Mouse (Mus musculus) 416B (cell line): ENCODE measurements around the gene Lrrc23.

Source experiments
- DNase-seq: peaks from one replicate; pipeline ENCODE4 v3.0.0; 2011; ENCODE audit warnings: low read depth

Gene Lrrc23

DNA sequence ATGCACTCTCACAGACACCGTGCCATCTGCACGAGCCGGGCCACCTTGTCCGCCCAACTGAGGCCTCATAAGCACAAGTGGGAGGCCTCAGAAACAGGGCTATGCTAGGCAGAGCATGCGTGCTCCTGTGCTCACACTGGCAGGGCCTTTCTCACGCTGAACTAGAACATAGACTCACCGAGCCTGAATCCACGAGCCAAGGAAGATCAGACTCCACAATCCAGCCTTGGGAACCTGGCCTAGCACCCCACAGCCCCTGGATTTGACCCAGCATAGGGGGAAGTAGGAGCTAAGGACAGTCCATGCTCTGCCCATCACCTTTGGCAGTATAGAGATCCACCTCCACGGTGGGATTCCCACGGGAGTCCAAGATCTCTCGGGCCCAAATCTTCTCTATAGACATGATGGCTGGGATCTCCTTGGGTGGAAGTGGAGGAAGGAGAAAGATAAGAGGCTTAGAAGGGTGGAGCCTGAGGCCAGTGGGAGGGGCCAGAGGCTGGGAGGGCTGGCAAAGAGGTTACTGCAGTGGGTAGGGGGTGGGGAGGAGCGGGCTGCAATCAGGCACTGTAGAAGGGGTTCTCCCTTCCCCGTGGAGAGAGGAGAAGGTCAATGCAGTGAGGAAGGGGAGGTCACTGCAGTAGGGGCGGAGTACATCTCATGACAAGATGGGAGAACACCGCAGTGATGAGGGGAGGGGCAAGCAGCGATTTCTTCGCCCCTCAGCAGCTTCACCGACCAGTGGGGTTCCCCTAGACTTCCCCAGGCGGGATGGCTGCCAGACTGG lies 11.4 kb downstream of the Lrrc23 start:
- no peak for DNase-seq

DNA sequence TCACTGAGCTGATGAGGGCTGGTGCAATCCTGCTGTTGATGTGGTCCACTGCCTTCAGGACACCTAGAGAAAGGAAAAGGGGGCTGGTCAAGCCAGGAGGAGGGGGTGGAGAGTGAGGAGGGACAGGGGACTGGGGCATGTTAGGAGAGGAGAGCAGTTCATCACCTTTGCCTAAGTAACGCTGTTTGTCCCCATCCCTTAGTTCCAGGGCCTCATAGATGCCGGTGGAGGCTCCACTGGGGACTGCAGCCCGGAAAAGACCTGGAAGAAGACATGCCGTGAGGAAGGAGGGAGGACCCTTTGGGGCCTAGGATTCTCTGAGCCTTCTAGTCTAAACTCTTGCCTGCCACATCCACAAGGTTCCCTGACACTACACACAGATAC lies 12.0 kb downstream of the Lrrc23 start:
- no peak for DNase-seq

DNA sequence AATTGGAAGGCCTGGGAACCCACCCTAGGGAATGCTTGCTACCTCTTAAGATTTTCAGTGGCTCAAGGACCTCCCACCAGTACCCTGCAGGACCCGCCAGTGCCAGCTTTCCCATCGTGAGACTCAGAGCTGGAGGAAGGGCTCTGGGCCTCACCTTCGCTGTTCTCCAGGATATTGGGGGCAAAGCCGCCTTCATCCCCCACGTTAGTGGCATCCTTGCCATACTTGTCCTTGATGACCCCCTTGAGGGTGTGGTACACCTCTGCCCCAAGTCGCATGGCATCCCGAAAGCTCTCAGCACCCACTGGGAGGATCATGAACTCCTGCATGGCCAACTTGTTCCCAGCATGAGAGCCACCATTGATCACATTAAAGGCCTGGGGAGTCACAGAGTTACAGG lies 13.6 kb downstream of the Lrrc23 start:
- DNase-seq, result no peak

DNA sequence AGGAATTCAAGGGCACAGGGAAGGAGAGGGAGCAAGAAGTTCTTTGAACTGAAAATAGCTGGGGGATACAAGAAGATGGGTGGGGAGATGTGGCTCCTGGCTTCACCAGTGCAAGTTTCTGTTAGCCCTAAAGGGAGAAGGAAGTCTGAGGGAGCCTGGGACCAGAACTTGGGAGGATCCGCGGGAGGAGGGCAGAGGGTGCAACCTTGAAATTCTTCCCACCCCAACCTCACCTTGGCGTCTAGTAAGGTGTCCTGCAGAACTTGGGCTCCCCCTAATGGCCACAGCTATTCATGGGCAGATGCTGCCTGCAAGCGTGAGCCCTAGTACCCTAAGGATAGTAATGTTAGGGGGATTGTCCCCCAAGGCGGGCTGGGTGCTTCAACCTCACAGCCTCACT lies 20.3 kb downstream of the Lrrc23 start:
- DNase-seq, result peak; percentile 97

DNA sequence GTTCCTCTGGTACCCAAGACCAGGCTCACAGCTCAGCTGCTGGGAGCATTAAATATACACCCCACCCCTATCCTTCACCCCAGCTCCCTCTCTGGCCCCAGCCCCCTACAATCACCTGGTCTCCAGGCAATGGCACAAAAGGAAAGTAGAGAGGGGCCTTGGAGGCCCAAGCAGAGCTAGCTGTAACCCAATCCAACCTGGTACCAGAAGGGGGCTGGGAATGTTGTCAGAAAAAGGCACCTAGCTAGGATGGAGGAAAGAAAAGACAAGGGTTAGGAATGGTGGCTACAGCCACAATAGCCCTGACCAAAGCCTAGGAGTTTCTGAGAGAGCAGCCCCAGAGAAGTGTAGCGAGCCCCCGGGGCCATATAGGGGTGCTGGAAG lies 20.7 kb downstream of the Lrrc23 start:
- no peak for DNase-seq

DNA sequence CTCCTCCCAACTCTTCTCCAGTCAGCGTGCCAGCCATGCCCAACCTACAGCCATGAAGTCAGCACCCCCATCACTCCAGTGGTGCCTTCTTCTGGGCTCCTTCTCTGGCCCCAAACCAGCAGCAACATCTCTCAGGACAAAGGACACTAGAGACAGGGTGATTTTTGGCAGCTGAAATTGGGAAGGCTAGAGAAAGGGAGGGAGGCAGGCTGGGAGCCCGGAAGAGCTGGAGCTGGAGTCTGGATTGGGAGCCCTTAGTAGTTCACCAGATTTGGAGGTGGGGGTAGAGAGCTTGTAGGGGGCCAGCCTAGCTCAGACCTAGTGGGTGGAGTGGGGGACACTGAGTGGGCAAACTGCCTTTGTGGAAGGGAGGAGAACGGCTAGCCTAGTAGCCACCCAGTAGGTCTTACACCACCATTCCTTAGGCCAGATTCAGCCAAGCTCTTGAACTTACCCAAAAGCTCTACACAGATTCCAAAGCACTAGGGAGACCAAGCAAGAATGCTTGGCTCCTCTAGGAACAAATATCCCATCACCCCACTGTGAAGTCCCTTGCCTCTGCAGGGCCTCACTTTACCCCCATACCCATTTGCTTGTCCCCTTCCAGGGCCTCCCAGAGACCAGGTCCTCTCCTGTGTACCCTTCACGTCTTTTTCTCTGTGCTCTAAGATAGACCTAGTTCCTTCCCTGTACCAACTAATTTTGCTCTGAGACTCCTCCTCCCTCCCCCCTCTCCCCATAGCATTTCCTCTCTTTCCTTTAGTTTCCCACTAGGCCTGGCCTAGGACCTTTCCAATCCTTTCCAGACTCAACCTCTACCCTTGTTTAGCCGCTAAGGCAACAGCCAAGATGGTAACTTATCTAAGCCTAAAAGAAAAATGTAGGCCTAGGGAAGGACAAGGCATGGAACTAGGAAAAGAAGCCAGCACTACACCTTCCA lies 21.3 kb downstream of the Lrrc23 start:
- peak; percentile 56 for DNase-seq

DNA sequence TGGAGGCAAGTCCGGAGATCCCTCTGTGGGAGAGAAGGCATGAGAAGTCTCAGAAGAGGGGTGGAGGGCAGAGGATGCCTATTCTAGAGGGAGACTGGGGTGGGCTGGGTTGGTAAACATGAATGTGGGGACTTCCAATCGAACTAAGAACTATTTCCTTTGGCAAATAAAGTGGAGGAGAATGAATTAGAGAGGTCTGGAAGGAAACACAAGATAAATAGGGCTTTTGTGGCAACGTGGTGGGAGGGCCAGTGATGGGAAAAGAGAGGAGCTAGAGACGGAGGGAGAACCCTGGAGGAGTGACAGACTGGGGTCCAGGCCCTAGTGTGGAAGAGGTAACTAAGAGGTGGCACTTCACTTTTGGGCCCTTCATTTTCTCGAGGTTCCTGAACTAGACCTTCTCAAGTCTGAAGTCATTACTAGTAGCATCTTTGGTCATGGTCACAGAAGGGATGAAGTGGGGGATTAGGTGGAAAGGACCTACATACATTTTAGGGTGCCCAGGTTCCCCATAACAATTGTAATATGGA lies 22.1 kb downstream of the Lrrc23 start:
- peak; percentile 36 for DNase-seq

DNA sequence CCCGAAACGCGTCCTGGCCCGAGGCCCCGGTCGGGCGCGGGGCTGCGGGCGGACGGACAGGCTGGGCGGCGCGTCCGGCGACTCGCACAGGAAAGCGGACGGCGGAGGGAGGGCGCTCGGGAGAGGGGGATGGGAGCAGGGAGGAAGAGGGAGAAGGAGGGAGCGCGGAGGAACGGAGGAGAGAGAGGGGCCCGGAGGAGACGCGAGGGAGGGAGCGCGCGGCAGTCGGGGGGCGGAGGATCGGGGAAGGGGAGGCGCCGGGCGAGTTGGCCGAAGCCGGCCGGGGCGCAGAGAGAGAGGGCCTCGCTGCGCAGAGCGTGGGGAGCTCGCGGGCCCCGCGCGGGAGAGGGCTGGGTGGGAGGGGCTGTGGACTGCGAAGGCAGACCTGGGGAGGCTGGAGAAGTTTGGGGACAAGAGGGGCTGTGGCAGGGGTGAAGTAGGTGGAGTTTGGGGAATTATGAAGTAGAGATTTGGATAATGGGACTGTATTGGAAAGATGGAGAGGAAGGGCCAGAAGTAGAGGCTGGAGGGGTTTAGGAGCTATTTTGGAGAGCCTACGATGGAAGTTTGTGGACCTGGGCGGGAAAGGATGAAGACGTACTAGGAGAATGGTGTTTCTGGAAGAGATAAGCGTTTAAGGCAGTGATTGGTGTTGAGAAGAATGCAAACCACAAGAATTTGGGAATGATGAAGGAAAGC lies 22.7 kb downstream of the Lrrc23 start:
- DNase-seq, result peak; percentile 72

DNA sequence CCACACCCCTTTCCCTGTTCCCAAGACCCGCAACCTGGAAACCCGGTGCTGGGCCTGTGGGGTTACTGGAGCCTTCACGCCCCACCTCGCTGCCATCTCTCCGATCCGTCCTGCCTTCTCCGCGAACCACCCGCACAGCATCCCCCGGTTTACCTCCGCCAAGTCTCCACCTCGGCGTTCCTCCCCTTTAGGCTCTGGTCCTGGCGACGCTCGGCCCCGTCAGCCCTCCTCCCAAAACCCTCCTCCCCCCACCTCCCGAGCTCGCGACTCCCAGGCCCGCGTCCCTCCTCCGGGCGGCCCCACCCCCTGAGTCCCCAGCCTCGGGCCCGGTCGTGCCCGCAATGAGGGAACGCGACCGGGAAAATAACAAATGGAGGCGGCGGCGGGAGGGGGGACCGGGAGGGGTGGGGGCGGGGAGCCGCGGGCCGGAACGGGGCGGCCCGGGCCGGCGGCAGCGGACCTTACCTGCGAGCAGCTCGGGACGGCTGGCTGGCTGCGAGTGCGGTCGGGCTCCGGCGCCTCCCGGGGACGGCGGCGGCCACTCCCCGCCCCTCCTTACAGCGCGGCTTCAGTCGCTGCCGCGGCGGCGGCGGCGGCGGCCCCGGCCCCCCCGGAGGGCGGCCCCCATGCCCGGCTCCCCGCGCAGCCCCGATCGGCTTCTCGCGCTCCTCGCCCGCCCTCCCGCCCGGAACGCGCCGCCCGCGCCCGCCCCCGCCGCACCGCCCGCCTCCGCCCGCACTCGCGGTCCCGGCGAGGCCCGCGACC lies 23.5 kb downstream of the Lrrc23 start, which contains the start of the genes Gm45234 and Atn1:
Gm45234 (minus strand) TSS at position 191 of the 765 bp plus-strand sequence.
Atn1 (minus strand) TSS at position 694 of the 765 bp plus-strand sequence.
- DNase-seq, result peak; percentile 66

DNA sequence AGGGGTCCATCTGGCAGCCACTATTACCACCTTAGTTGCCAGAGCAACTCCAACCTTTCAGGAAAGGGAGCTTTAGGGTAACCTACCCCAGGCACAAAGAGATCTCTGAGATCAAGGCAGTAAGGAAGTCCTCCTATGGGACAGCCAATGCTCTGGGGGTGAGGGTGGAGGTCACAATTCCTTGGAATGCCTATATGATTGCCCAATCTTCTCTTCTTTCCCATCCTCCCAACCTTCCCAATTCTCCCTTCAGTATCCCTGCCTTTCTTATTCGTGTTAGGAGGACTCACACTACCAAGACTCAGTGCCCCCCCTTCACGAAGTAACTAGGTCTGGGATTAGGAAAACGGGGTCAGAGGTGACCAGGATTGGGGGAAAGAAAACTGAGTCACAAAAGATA lies 24.2 kb downstream of the Lrrc23 start:
- DNase-seq, result no peak

DNA sequence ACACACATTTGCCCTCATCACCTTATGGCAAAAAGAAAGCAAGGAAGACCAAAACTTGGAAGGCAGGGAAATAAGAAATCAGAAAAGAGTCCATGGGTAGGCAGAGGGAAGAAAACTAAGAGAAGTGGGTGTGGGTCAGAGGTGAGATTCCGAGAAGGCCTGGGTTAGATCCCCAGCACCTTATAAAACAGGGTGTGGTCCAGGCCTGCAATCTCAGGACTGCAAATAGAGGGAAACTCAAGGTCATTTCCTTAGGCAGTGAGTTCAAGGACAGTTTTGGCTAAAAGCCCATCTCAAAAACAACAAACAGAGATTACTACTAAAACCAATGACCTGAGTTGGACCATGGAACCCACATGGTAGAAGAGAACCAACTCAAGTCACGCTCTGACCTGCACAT lies 25.7 kb downstream of the Lrrc23 start:
- peak; percentile 21 for DNase-seq

DNA sequence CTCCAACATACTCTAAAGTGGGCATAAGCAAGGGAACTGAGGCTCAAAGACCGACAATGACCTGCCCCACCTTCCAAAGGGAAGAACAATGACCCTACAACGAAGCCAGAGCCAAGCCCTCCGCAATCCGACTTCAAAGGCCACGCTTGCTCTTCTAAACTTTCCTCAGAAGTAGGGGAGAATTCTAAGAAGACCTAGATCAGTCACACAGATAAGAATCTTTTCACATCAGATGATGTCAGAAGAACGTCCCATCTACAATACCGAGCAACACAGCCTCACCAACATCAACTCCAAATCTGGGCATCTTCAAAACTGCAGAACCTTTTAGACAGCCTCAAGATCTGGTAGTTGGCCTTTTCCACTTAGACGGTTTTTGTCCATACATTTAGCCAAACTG lies 29.1 kb downstream of the Lrrc23 start:
- no peak for DNase-seq

DNA sequence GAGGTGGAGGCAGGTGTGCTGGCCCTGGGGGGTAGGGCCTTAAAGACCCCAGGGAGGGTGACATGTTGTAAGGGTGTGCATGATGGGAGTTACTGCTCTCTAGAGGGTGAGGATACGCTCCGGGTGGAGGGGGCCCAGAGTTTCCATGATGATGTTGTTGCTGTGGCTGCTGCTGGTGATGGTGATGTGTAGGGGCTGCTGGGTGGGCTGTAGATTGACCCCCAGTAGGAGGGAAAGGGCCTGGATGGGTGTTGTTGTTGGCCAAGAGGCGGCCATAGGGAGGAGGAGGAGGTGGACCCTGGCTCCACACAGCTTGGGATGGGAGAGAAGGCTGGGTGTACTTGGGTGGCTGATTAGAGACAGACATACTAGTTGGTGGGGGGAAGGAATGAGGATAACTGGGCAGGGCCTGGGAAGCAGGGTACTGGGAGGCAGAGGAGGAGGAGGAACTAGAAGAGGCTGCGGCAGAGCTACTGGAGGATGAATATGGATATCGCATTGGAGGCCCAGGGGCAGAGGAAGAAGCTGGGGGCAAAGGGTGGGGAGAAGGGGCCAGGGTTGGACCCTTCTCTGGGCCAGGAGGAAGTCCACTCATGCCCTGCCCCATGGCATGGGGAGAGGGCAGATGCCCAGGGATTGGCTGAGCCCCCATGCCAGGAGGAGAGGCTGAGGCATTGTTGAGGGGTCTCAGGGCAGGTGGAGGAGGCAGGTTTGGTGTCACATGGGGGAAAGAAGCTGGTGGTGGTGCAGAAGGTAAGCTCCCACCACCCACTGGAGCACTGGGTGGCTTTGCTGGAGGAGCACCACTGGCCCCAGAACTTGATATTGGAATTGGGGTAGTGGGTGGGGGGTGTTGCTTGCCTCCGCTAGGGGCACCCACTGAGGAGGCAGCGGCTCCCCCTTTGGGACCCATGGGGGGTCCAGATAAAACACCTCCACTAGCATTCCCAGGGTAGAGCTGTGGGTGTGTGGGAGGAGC lies 32.6 kb downstream of the Lrrc23 start:
- no peak for DNase-seq

DNA sequence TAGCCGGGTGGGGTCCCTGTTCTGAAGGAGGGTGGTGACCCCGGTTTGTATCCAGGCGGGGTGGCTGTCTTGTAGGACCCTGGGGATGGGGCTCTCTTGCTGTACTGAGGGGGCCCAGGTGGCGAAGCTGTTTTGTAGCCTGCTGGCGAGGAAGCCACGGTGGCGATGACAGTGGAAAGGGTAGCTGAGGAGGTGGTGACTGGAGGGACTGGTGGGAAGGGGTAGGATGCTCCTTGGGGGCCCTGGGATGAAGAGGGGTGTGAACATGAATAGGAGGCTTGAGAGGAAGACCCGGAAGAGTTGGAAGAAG lies 33.3 kb downstream of the Lrrc23 start:
- DNase-seq, result no peak

DNA sequence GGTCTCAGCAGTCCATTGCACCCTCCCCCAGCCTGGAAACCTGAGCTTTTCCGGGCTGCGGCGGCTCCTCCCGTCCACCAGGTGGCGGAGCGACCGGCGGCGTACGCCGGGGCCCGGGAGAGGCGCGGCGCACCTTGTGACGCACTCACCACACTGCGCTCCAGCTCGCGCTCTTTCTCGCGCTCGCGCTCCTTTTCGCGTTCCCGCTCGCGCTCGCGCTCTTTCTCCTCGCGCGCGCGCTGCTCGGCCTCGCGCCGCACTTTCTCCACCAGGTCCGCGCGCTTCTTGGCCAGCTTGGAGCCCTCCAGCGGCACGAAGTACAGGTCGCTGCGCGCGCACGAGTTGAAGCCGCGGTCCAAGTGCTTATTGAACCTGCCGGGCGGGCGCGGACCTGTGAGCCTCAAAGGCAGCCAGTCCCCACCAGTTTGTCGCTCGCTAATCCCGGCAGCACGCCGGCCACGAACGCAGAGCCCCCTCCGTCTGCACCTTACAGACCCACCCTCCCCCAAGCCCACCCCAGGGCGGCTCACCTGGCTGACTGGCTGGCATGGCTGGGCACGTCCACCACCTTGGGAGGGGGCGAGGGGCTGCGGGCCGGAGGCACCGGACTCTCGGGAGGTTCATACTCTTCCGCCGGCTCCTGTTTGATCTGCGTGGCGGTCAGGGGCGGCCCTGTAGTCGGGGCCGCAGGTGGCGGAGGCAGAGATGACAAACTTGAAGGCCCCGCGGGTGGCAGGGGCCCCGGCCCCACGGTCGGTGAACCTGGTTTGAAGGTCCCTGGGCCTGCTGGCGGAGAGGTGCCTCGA lies 33.8 kb downstream of the Lrrc23 start:
- peak; percentile 95 for DNase-seq

DNA sequence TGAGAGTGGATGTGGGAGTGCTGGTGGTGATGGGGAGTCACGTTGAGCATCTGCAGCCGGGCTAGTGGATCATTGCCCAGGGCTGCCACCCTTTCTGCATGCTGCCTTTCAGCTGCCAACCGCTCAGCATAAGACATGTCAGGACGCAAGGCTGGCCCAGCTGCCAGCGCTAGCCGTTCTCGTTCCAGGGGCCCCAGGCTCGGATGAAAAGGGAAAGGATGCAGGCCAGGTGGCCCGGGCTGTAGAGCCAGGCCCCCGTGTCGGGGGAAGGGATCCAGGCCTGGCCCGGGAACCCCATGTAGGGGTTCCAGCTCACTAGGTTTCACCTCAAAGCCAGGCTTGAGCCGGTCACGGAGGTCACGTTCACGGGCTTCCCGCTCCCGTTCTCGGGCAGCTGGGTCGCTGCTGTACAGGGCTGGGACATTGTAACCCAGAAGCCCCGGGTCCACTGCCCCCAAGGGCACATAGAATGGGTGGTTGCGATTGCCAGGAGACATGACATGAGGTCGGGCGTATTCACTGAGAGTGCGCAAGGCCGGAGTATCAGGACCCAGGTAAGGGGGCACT lies 34.7 kb downstream of the Lrrc23 start:
- no peak for DNase-seq

DNA sequence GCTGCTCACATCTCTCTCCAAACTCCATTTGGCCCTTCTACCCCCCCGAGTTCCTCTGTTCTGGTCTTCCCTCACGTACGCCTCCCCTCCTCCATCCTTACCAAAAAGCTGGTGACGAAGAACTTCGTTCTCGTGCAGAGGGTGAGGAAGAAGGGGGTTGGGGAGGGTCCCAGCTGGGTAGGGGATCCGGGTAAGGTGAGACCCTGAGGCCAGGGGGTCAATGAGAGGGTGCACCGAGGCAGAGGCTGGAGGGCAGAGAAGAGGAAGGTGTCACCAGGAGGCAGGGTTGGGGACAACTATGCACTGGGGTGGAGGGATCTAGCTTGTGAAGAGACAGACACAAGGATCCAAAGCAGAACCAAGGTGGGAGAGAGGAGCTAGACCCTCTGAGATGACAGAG lies 35.9 kb downstream of the Lrrc23 start:
- no peak for DNase-seq

DNA sequence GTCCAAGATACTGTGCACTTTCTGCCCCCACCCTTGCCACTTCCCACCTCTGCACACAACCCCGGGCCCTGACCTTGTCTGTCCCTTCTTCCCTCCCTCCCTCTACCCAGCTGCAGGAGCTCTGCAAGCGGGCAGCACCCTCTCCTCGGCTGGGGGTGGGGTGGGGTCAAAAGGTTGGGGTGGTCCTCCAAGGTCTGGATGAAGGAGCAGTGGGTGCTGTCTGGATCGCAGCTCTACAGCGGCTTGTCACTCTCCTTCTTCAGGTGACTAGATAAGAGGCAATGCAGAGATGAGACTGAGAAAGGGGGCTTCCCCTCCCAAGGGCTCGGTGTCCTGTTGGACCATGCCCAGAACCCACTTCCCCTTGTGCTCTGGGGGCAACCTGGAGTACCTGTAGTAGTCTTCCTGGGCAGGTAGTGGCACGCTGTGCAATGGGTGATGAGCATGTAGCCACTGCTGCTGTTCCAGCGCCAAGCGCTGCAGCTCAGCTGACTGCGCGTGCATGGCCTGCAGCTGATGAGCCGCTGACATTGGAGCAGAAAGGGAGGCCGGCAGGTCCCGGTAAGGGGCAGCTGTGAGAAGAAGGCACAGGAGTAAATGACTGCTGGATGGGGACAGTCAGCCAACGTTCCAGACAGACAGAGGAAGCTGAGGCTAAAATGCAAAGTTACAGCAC lies 36.5 kb downstream of the Lrrc23 start:
- DNase-seq, result no peak

DNA sequence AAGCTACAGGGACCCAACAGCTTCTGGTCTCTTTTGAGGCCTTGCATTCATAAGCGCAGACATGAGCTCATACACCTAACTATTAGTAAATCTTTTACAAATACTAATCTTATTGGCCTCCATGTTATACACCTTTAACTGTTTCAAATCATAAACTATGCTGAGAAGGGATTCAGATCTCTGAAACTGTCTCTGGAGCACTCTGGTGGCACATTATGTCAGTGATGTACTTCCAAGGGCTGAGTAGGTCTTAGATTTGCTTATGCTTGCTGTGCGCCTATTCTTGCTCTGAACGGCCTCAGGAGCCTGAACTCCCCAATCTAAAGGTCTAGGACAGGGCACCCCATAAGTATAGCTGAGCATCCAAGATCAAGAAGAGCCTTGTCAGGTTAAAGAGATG lies 37.7 kb downstream of the Lrrc23 start:
- no peak for DNase-seq
